Mouse (Mus musculus) gastrocnemius, postnatal 36 days (tissue): Measurements from ENCODE around the gene Inpp5e. TPM values are rescaled to one million over a fixed set of nuclear protein-coding genes. Genes with fewer than 3 reads are reported as not detected.

Source experiments
- total RNA-seq, 2 experiments: library from RNA; stranded (reverse); gene quantifications; 2 replicates each; pipeline ENCODE4 v1.2.3; 2021

Gene Inpp5e
- total RNA-seq, 2 experiments from 2014 or later, result 7.4 TPM

Other genes with a start within 250 kb of the Inpp5e start
- gene Lhx3, start 200.9 kb downstream of the Inpp5e start, total RNA-seq, result not detected
- gene Qsox2, start 171.7 kb downstream of the Inpp5e start, total RNA-seq, result 1 to 10 TPM; 3.0 to 3.9 TPM
- gene Ccdc187, start 114.6 kb downstream of the Inpp5e start, total RNA-seq, result under 1 TPM in 1 of 2 experiments, not detected in 1; 0.03 TPM
- 1 to 10 TPM; 2.1 to 2.9 TPM for gene Gpsm1, start 93.7 kb downstream of the Inpp5e start, total RNA-seq
- 10 to 100 TPM; 18.2 to 19.5 TPM for gene Dnlz, start 57.1 kb downstream of the Inpp5e start, total RNA-seq
- gene Card9, start 48.3 kb downstream of the Inpp5e start, total RNA-seq, result under 1 TPM; 0.44 to 0.82 TPM
- 1 to 10 TPM; 3.7 to 9.0 TPM for gene Snapc4, start 28.6 kb downstream of the Inpp5e start, total RNA-seq
- 10 to 100 TPM; 22.5 to 24.0 TPM for gene Entr1, start 19.9 kb downstream of the Inpp5e start, total RNA-seq
- 100 to 1,000 TPM; 137 TPM for gene Pmpca, start 19.9 kb downstream of the Inpp5e start, total RNA-seq
- 10 to 100 TPM; 21.0 to 23.9 TPM for gene Sec16a, start 36.0 kb upstream of the Inpp5e start, total RNA-seq
- gene Notch1, start 107.5 kb upstream of the Inpp5e start, total RNA-seq, result 1 to 10 TPM; 7.7 to 8.0 TPM
- gene Egfl7, start 170.8 kb upstream of the Inpp5e start, total RNA-seq, result 10 to 100 TPM; 50.0 to 62.2 TPM
- not detected for gene Gm20532, start 177.4 kb upstream of the Inpp5e start, total RNA-seq
- 1 to 10 TPM; 5.6 to 5.9 TPM for gene Agpat2, start 195.2 kb upstream of the Inpp5e start, total RNA-seq
- gene Fam69b, start 219.3 kb upstream of the Inpp5e start, total RNA-seq, result 1 to 10 TPM; 1.6 to 2.3 TPM